Mouse (Mus musculus) cerebellum, adult (tissue): ENCODE results near the gene Mapk7.

ENCODE experiments used
- ATAC-seq: cut with Nextera tagmentation; 2 replicates; pipeline ENCODE4 v1.9.2; 2017; ENCODE audit warnings: mild to moderate bottlenecking, moderate library complexity, mixed read lengths; ENCODE audit not compliant: insufficient number of reproducible peaks, low FRiP score, low TSS enrichment

The Mapk7 gene

DNA sequence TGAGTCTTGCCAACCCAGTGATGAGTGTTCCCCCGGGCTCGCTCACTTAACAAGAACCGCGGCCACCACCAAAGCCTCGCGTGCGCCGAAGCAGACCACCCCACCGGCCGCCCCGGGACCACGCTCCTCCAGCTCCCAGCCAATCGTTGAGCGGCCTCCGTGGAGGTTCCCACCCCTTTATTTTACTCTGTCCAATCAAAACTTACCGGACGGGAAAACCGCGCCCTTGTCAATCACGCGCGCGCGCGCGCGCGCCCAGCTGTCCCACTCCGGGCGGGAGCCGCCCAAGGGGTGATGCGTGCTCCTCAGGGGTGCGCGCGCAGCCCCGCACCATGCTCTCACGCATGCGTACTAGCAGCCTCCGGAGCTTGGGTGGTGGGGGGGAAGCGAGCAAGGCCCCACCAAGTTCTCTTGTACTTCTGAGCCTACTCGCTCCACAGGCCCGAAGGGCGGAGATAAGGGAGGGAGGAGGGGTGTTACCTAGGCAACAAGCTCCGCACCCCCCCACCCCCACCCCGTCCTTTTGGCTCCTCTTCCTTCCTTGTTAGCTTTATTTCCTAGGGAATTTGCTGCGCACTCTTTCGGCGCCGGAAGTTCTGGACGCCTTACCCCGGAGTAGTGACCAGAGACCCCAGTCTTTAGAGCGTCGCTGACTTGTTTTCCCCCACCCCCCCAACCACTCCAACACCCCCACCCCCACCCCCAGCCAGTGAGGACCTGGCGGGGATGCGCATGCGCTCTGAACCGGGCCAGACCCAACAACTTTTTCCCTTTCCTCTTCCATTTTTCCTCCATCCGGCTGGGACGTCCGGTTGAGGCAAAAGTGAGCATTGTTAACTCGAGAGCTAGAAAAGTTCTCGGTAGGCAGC is at the start of gene Mapk7:
Gene Mapk7, minus strand, starts transcription at position 278 of the 869 bp plus-strand sequence.
- ATAC-seq, result peak; percentile 92

- no peak for ATAC-seq
Observed at GRCm38 (mm10) chr11:61541106-61541505, 46.9 kb upstream of the Mapk7 start.

GRCm38 (mm10) chr11:61540642-61541041 is 46.4 kb upstream of the Mapk7 start:
- ATAC-seq, result no peak

- ATAC-seq, result no peak
Observed at GRCm38 (mm10) chr11:61537362-61537761, 43.2 kb upstream of the Mapk7 start.

- no peak for ATAC-seq
Observed at GRCm38 (mm10) chr11:61536952-61537351, 42.7 kb upstream of the Mapk7 start.

DNA sequence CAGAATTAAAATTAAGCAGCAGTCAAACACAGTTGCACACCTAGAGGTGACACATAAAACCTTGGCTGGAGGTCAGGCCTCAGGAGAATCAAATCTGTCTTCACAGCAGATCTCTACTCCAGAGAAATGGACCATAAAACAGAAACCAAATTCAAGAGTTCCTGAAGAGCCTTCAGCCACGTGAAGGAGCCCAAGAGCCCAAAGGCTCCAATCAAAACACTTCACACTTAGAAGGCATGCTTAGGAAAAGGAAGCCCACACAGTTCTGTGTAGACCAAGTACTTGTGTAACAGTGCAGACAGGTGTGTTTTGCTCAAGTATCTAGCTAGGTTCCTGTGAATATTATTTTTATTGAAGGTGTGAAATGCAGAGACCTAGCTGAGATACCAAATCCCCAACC is 41.3 kb upstream of the Mapk7 start:
- ATAC-seq, result no peak

GRCm38 (mm10) chr11:61533571-61533970 is 39.4 kb upstream of the Mapk7 start:
- ATAC-seq, result no peak

DNA sequence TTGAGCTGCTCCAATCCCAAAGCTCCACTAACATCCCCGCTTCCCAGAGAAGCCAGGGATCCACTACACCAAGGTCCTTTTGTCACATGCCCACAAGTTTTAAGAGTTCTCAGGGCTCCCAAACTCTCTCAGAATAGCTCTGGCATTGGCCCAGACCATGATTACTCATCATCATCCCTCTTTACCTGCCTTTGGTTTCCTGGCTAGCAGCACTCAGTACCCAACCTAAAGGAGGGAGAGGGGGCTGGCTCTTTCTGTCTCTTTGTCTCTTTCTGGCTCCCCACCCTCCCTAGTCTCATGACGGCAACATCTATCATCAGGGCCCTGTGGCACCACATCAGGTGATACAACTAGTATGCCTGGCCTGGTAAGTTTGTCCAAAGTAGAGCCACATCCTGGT is 38.6 kb upstream of the Mapk7 start:
- ATAC-seq, result no peak

GRCm38 (mm10) chr11:61529268-61529713 is 35.1 kb upstream of the Mapk7 start:
- peak; percentile 88 for ATAC-seq

DNA sequence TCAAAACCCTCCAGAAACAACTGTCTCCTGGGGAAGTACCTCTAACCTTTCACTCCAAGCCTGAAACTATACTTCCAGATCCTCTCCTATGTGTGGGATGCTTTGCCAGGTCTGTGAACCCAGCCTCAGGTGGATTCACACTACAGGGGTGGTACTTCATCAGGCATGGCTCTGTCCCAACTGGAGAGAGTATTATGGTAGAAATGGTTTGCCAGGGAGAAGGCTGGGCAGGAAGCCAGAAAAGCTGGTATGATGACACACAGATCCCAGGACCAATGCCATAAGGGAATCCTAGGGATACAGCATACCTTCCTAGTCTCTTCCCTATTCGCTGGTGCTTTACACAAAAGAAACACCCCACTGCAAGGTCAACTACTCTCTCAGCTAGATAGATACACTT is 32.7 kb upstream of the Mapk7 start:
- ATAC-seq, result no peak

DNA sequence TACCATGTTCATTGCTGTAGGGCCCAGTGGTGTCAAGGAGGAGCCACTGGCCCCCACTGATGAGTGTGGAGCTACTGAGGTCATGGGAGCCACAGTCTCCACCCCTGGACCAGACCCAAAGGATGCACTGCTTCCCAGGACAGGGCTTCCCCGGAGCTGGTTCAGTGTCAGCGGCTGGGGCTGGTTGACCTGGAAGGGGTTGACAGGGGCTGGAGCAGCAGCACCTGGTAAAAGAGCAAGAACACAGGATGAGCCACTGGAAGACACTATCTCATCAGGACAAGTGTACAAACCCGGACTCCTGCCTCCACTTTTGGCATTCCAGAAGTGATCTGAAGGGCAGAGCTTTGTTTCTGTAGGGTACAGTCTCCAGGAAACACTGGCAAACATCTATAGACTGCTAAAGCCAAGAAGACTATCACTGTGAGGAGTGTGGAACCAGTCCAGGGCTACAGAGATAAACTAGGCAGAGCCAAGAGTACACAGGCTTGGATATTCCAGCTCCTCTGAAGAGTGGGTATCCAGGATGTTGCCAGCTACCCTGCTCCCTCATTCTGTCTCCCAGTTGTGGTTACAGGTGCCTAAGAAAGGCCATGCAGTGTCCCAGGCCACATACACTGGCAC is 25.4 kb upstream of the Mapk7 start:
- ATAC-seq, result no peak

DNA sequence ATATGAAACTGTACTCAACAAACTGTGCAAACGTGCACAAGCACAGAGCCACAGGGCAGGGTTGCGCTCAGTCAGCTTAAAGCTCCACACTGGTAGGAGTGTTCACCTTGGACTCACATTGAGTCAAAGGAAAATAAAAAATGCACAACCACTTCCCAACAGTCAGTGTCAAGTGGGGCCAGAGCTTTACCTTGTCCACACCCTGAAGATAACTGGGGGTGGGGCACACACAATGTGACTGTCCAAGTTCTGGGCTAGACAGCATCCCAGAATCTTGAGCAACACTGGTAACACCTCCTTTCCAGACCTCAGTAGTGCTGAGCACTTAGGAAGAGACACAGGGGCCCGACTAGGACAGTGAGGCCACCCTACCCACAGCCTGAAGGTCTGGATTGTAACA is 24.7 kb upstream of the Mapk7 start:
- no peak for ATAC-seq

GRCm38 (mm10) chr11:61517971-61518370 is 23.8 kb upstream of the Mapk7 start:
- ATAC-seq, result no peak

GRCm38 (mm10) chr11:61514953-61515352 is 20.7 kb upstream of the Mapk7 start:
- ATAC-seq, result no peak

- ATAC-seq, result peak; percentile 90
Observed at GRCm38 (mm10) chr11:61504713-61505257, 10.6 kb upstream of the Mapk7 start, which contains the start of gene B9d1. Gene B9d1, plus strand, starts transcription at chr11:61505144.

- ATAC-seq, result no peak
Observed at GRCm38 (mm10) chr11:61503933-61504332, 9.7 kb upstream of the Mapk7 start.

GRCm38 (mm10) chr11:61498736-61499504 is 4.7 kb upstream of the Mapk7 start:
- ATAC-seq, result no peak

- ATAC-seq, result no peak
Observed at GRCm38 (mm10) chr11:61497490-61497889, 3.3 kb upstream of the Mapk7 start.

DNA sequence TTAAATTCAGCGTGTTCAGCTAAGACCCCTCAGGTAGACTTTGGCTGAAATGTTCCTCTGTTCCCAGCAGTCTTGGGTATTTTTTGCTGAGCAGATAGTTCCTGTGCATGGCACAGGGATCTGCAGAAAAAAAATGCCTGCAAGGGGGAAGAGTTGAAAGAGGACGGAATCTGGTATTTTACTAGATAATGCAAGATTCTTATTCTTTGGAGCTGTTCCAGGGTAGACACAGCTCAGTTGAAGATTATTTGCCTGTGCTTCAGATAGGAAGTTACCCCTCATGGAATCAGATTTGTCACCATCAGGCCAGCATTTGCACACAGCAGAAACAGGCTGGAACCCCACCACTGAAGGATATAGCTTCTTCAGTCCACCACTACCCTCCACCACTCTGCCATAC is 1.3 kb upstream of the Mapk7 start:
- ATAC-seq, result no peak

- peak; percentile 28; the same call in 1 of the 2 replicates for ATAC-seq
Observed at GRCm38 (mm10) chr11:61493525-61494128, 579 bp downstream of the Mapk7 start.
